Mouse (Mus musculus) stomach, adult 2 months (tissue): ENCODE results near the gene Hsd3b1. TPM values are rescaled to one million over a fixed set of nuclear protein-coding genes. Genes with fewer than 3 reads are reported as not detected.

Experiments used
- polyA plus RNA-seq: library from polyadenylated mRNA; depleted of rRNA; stranded (reverse); fragments of >200 nt; gene quantifications from 2 replicates; pipeline ENCODE4 v1.2.3, GENCODE M21; 2012; rRNA removed

Hsd3b1 gene
- polyA plus RNA-seq, result 0.18 and 0.77 TPM in 2 replicates

GRCm38 (mm10) chr3:98859576-98859975 is at the start of gene Hsd3b1:
Gene Hsd3b1 (minus strand): TSS chr3:98859794.

GRCm38 (mm10) chr3:98893057-98893772 is 33.6 kb upstream of the Hsd3b1 start, which contains the start of gene Hao2:
Gene Hao2 (minus strand): TSS chr3:98893239.

GRCm38 (mm10) chr3:98814101-98814670 is 45.4 kb downstream of the Hsd3b1 start, which contains the start of gene Hsd3b6:
Gene Hsd3b6 (minus strand): TSS chr3:98814443.

Other genes with a start within 250 kb of the Hsd3b1 start
- gene Hsd3b5, start 229.5 kb downstream of the Hsd3b1 start, polyA plus RNA-seq, result not detected in 2 replicates
- gene Hsd3b2, start 135.3 kb downstream of the Hsd3b1 start, polyA plus RNA-seq, result not detected in 2 replicates
- gene Hsd3b3, start 96.7 kb downstream of the Hsd3b1 start, polyA plus RNA-seq, result not detected in 2 replicates
- not detected in 2 replicates for gene Hsd3b6, start 45.4 kb downstream of the Hsd3b1 start, polyA plus RNA-seq
- not detected in 2 replicates for gene Hao2, start 33.4 kb upstream of the Hsd3b1 start, polyA plus RNA-seq